Mouse (Mus musculus): ENCODE results near the gene Grik4. TPM values are rescaled to one million over a fixed set of nuclear protein-coding genes. Genes with fewer than 3 reads are reported as not detected.

The Grik4 gene
- polyA plus RNA-seq, 2 experiments: 0.19 to 0.38 TPM

- WGBS (ENCODE audit: insufficient replicate concordance): 68% methylated on average over 8 of the region's 8 CpGs
These were observed 251.3 kb downstream of the Grik4 start for GRCm38 (mm10) chr9:42693024-42693423.

GRCm38 (mm10) chr9:42688143-42688542, 256.1 kb downstream of the Grik4 start:
- Histone ChIP-seq H3K4me2 (ENCODE audit: low read depth) (no peak overlapping the region), H3K4me1 (replicated peaks; ENCODE audit: control insufficient read depth in 2 of 2, insufficient read depth in 2 of 2, low read length in 1 of 2) (no peaks in the 10 kb centered on the region), H3K27me3 (ENCODE audit: control insufficient read depth, insufficient read depth, low read length) (no peaks in the 10 kb centered on the region), H3K9ac (replicated peaks) (no peak overlapping the region), H3K27ac (no peak overlapping the region), H3K36me3 (replicated peaks; ENCODE audit: control insufficient read depth, insufficient read depth, low read depth) (no peaks in the 10 kb centered on the region), H3K4me3 (ENCODE audit: insufficient read depth in 1 of 2, low read depth in 2 of 2, low read length in 2 of 2) (no peak overlapping the region), H3K9me3 (ENCODE audit: control insufficient read depth, low read length) (no peaks in the 10 kb centered on the region)
- WGBS (ENCODE audit: insufficient replicate concordance): 20% methylated on average over 4 of the region's 4 CpGs
- no peak for DNase-seq (ENCODE audit: low read depth in 3 of 3, low spot score in 3 of 3)
- no peak for ATAC-seq (ENCODE audit: insufficient read depth)
- no peak for TF ChIP-seq EP300 (IDR thresholded peaks at IDR 0.05; ENCODE audit: low read depth)
- TF ChIP-seq CTCF (IDR thresholded peaks at IDR 0.05; ENCODE audit: low read depth): peak; percentile 93

More at GRCm38 (mm10) chr9:42693024-42693423, 251.3 kb downstream of the Grik4 start:
- no peaks in the 10 kb centered on the region for H3K9me3 ChIP-seq (ENCODE audit: control insufficient read depth, low read length)
- H3K36me3 ChIP-seq (replicated peaks; ENCODE audit: control insufficient read depth, insufficient read depth, low read depth): no peaks in the 10 kb centered on the region
- DNase-seq (ENCODE audit: low read depth in 3 of 3, low spot score in 3 of 3) (no peak), ATAC-seq (ENCODE audit: insufficient read depth) (no peak)
- no peak overlapping the region for H3K9ac ChIP-seq (replicated peaks)
- H3K4me2 ChIP-seq (ENCODE audit: low read depth): no peak overlapping the region
- no peaks in the 10 kb centered on the region for H3K4me1 ChIP-seq (replicated peaks; ENCODE audit: control insufficient read depth in 2 of 2, insufficient read depth in 2 of 2, low read length in 1 of 2)
- no peak overlapping the region for H3K27ac ChIP-seq
- H3K27me3 ChIP-seq (ENCODE audit: control insufficient read depth, insufficient read depth, low read length): no peaks in the 10 kb centered on the region
- TF ChIP-seq CTCF (IDR thresholded peaks at IDR 0.05; ENCODE audit: low read depth) (no peak), EP300 (IDR thresholded peaks at IDR 0.05; ENCODE audit: low read depth) (no peak)
- H3K4me3 ChIP-seq (ENCODE audit: insufficient read depth in 1 of 2, low read depth in 2 of 2, low read length in 2 of 2): no peak overlapping the region

GRCm38 (mm10) chr9:42686104-42686503, 258.2 kb downstream of the Grik4 start:
- Histone ChIP-seq H3K36me3 (replicated peaks; ENCODE audit: control insufficient read depth, insufficient read depth, low read depth) (no peaks in the 10 kb centered on the region), H3K27ac (no peak overlapping the region), H3K4me3 (ENCODE audit: insufficient read depth in 1 of 2, low read depth in 2 of 2, low read length in 2 of 2) (no peak overlapping the region), H3K9me3 (ENCODE audit: control insufficient read depth, low read length) (no peaks in the 10 kb centered on the region), H3K9ac (replicated peaks) (no peak overlapping the region), H3K4me1 (replicated peaks; ENCODE audit: control insufficient read depth in 2 of 2, insufficient read depth in 2 of 2, low read length in 1 of 2) (no peaks in the 10 kb centered on the region), H3K4me2 (ENCODE audit: low read depth) (no peak overlapping the region), H3K27me3 (ENCODE audit: control insufficient read depth, insufficient read depth, low read length) (no peaks in the 10 kb centered on the region)
- ATAC-seq (ENCODE audit: insufficient read depth) (no peak), DNase-seq (ENCODE audit: low read depth in 3 of 3, low spot score in 3 of 3) (no peak)
- no peak for TF ChIP-seq EP300 (IDR thresholded peaks at IDR 0.05; ENCODE audit: low read depth)
- 56% methylated on average over 5 of the region's 5 CpGs for WGBS (ENCODE audit: insufficient replicate concordance)

- Histone ChIP-seq H3K9ac (replicated peaks) (no peak overlapping the region), H3K9me3 (ENCODE audit: control insufficient read depth, low read length) (no peaks in the 10 kb centered on the region), H3K27me3 (ENCODE audit: control insufficient read depth, insufficient read depth, low read length) (no peaks in the 10 kb centered on the region), H3K4me1 (replicated peaks; ENCODE audit: control insufficient read depth in 2 of 2, insufficient read depth in 2 of 2, low read length in 1 of 2) (peaks cover 0 to 3% of the 10 kb centered on the region in 2 experiments; a peak in 2 of 4 replicates), H3K27ac (no peak overlapping the region), H3K36me3 (replicated peaks; ENCODE audit: control insufficient read depth, insufficient read depth, low read depth) (no peaks in the 10 kb centered on the region), H3K4me3 (ENCODE audit: insufficient read depth in 1 of 2, low read depth in 2 of 2, low read length in 2 of 2) (no peak overlapping the region), H3K4me2 (ENCODE audit: low read depth) (no peak overlapping the region)
- TF ChIP-seq CTCF (IDR thresholded peaks at IDR 0.05; ENCODE audit: low read depth) (no peak), EP300 (IDR thresholded peaks at IDR 0.05; ENCODE audit: low read depth) (no peak)
- ATAC-seq (ENCODE audit: insufficient read depth) (no peak), DNase-seq (ENCODE audit: low read depth in 3 of 3, low spot score in 3 of 3) (no peak)
- WGBS (ENCODE audit: insufficient replicate concordance): 23% methylated on average over 5 of the region's 5 CpGs
These were observed 270.3 kb downstream of the Grik4 start for GRCm38 (mm10) chr9:42674017-42674412.

- no peak for DNase-seq (ENCODE audit: low read depth in 3 of 3, low spot score in 3 of 3)
- 13% methylated on average over 12 of the region's 12 CpGs for WGBS (ENCODE audit: insufficient replicate concordance)
- H3K36me3 ChIP-seq (replicated peaks; ENCODE audit: control insufficient read depth, insufficient read depth, low read depth): no peaks in the 10 kb centered on the region
- H3K27ac ChIP-seq: no peak overlapping the region
- H3K4me1 ChIP-seq (replicated peaks; ENCODE audit: control insufficient read depth in 2 of 2, insufficient read depth in 2 of 2, low read length in 1 of 2): peaks cover 0 to 3% of the 10 kb centered on the region in 2 experiments; a peak in 2 of 4 replicates
- no peak overlapping the region for H3K4me3 ChIP-seq (ENCODE audit: insufficient read depth in 1 of 2, low read depth in 2 of 2, low read length in 2 of 2)
- no peaks in the 10 kb centered on the region for H3K27me3 ChIP-seq (ENCODE audit: control insufficient read depth, insufficient read depth, low read length)
- no peak for ATAC-seq (ENCODE audit: insufficient read depth)
- no peaks in the 10 kb centered on the region for H3K9me3 ChIP-seq (ENCODE audit: control insufficient read depth, low read length)
- TF ChIP-seq CTCF (IDR thresholded peaks at IDR 0.05; ENCODE audit: low read depth): no peak
- peak overlapping the region; percentile 18; the same call in 1 of the 2 replicates for H3K4me2 ChIP-seq (ENCODE audit: low read depth)
- H3K9ac ChIP-seq (replicated peaks): no peak overlapping the region
These were observed 270.8 kb downstream of the Grik4 start for GRCm38 (mm10) chr9:42673385-42674016.

Data from liver, embryonic 14.5 days (tissue).